Mouse (Mus musculus): ENCODE results near the gene Olfr424.

The Olfr424 gene

GRCm38 (mm10) chr1:174131217-174131616, at the start of gene Olfr424:
TSS of gene Olfr424 (plus strand) at chr1:174131517.
- DNase-seq (ENCODE audit: low spot score) = no peak

- DNase-seq (ENCODE audit: low spot score) = no peak
Measured at GRCm38 (mm10) chr1:174084031-174084430, 47.3 kb upstream of the Olfr424 start, which contains the start of gene Olfr429. TSS of gene Olfr429 (plus strand) at chr1:174084331.

- DNase-seq (ENCODE audit: low spot score) = no peak
Measured at GRCm38 (mm10) chr1:174096591-174096990, 34.7 kb upstream of the Olfr424 start, which contains the start of gene Olfr427. TSS of gene Olfr427 (plus strand) at chr1:174096891.

- no peak for DNase-seq (ENCODE audit: low spot score)
Measured at GRCm38 (mm10) chr1:174103735-174104134, 27.6 kb upstream of the Olfr424 start.

- DNase-seq (ENCODE audit: low spot score) = no peak
Measured at GRCm38 (mm10) chr1:174121062-174121461, 10.3 kb upstream of the Olfr424 start, which contains the start of gene Olfr231. TSS of gene Olfr231 (minus strand) at chr1:174121162.

- no peak for DNase-seq (ENCODE audit: low spot score)
Measured at GRCm38 (mm10) chr1:174131999-174132398, 682 bp downstream of the Olfr424 start.

GRCm38 (mm10) chr1:174141384-174141783, 10.1 kb downstream of the Olfr424 start:
- DNase-seq (ENCODE audit: low spot score) = no peak

GRCm38 (mm10) chr1:174146696-174147095, 15.4 kb downstream of the Olfr424 start:
- no peak for DNase-seq (ENCODE audit: low spot score)

- DNase-seq (ENCODE audit: low spot score) = no peak
Measured at GRCm38 (mm10) chr1:174149289-174149688, 18.0 kb downstream of the Olfr424 start.

- no peak for DNase-seq (ENCODE audit: low spot score)
Measured at GRCm38 (mm10) chr1:174155333-174155732, 24.0 kb downstream of the Olfr424 start, which contains the start of gene Olfr420. TSS of gene Olfr420 (plus strand) at chr1:174155633.

GRCm38 (mm10) chr1:174157622-174158021, 26.3 kb downstream of the Olfr424 start:
- no peak for DNase-seq (ENCODE audit: low spot score)

- DNase-seq (ENCODE audit: low spot score) = no peak
Measured at GRCm38 (mm10) chr1:174158512-174158911, 27.2 kb downstream of the Olfr424 start.

- no peak for DNase-seq (ENCODE audit: low spot score)
Measured at GRCm38 (mm10) chr1:174159095-174159494, 27.8 kb downstream of the Olfr424 start.

GRCm38 (mm10) chr1:174169024-174169423, 37.7 kb downstream of the Olfr424 start:
- DNase-seq (ENCODE audit: low spot score) = no peak

GRCm38 (mm10) chr1:174170706-174171501, 39.6 kb downstream of the Olfr424 start:
- no peak for DNase-seq (ENCODE audit: low spot score)

- no peak for DNase-seq (ENCODE audit: low spot score)
Measured at GRCm38 (mm10) chr1:174171537-174171936, 40.2 kb downstream of the Olfr424 start.

- no peak for DNase-seq (ENCODE audit: low spot score)
Measured at GRCm38 (mm10) chr1:174172605-174173004, 41.3 kb downstream of the Olfr424 start, which contains the start of gene Spta1. TSS of gene Spta1 (plus strand) at chr1:174172776.
